Mouse (Mus musculus) MEL (cell line): ENCODE data around the gene Gtf3c6. TPM values are rescaled to one million over a fixed set of nuclear protein-coding genes. Genes with fewer than 3 reads are reported as not detected.

Experiments used
- DNase-seq: peaks from one replicate; pipeline ENCODE4 v3.0.0; 2011; ENCODE audit warnings: low read depth, low spot score
- H3K27ac ChIP-seq: 2 replicates; pipeline ENCODE4 v1.5.1; 2012; ENCODE audit warnings: low read depth, mild to moderate bottlenecking, control low read depth, low read length, moderate library complexity; ENCODE audit not compliant: control insufficient read depth
- H3K27me3 ChIP-seq, 2 experiments: fragments of 150-350 bp in 1 of 2; sonication (generic) in 1 of 2; 2 replicates each; pipeline ENCODE4 v1.6.1; 2012; ENCODE audit warnings: low read length in 2 of 2, mild to moderate bottlenecking in 2 of 2, improper control_type of control experiment in 1 of 2, moderate library complexity in 1 of 2; ENCODE audit not compliant: insufficient read depth in 2 of 2, control insufficient read depth in 1 of 2
- H3K36me3 ChIP-seq, 2 experiments: 2 replicates each; pipeline ENCODE4 v1.6.1; 2012 to 2014; ENCODE audit warnings: low read length in 2 of 2, improper control_type of control experiment in 1 of 2, inconsistent platforms in 1 of 2, mild to moderate bottlenecking in 1 of 2; ENCODE audit not compliant: insufficient read depth in 2 of 2, control insufficient read depth in 1 of 2
- H3K4me1 ChIP-seq, 2 experiments: fragments of 150-350 bp in 1 of 2; sonication (generic) in 1 of 2; 2 replicates each; pipeline ENCODE4 v1.6.1; 2012; ENCODE audit warnings: low read length in 2 of 2, improper control_type of control experiment in 1 of 2, mild to moderate bottlenecking in 1 of 2; ENCODE audit not compliant: insufficient read depth in 2 of 2, control insufficient read depth in 1 of 2
- H3K4me3 ChIP-seq, 2 experiments: fragments of 150-350 bp in 1 of 2; sonication (generic) in 1 of 2; 2 replicates each; pipeline ENCODE4 v1.5.1; 2012; ENCODE audit warnings: low read depth in 2 of 2, low read length in 2 of 2, mild to moderate bottlenecking in 2 of 2, moderate library complexity in 2 of 2, control low read depth in 1 of 2, improper control_type of control experiment in 1 of 2; ENCODE audit not compliant: control insufficient read depth in 1 of 2, insufficient read depth in 1 of 2
- H3K79me2 ChIP-seq: 2 replicates; pipeline ENCODE4 v1.6.1; 2012; ENCODE audit warnings: mild to moderate bottlenecking, low read length, moderate library complexity; ENCODE audit not compliant: control insufficient read depth, poor library complexity, insufficient read depth
- H3K9ac ChIP-seq: 2 replicates; pipeline ENCODE4 v1.6.1; 2012; ENCODE audit warnings: low read depth, mild to moderate bottlenecking, control low read depth, low read length, moderate library complexity; ENCODE audit not compliant: control insufficient read depth, poor library complexity, severe bottlenecking
- H3K9me3 ChIP-seq: fragments of 150-350 bp; sonication (generic); replicated peaks from 2 replicates; pipeline ENCODE4 v1.6.1; 2012; ENCODE audit warnings: mild to moderate bottlenecking, low read length, improper control_type of control experiment, moderate library complexity; ENCODE audit not compliant: insufficient read depth
- CTCF ChIP-seq, 3 experiments: IDR thresholded peaks in 2 of 3; conservative IDR thresholded peaks in 1 of 3; 2 replicates each; pipeline ENCODE4 v1.5.1; 2011 to 2012; ENCODE audit warnings: low read length in 3 of 3, low read depth in 2 of 3, mild to moderate bottlenecking in 2 of 3, improper control_type of control experiment in 1 of 3, inconsistent platforms in 1 of 3, mixed read lengths in 1 of 3, moderate library complexity in 1 of 3; ENCODE audit not compliant: control insufficient read depth in 1 of 3, insufficient read depth in 1 of 3, poor library complexity in 1 of 3, severe bottlenecking in 1 of 3
- GATA1 ChIP-seq: IDR thresholded peaks from 2 replicates; pipeline ENCODE4 v1.6.1; 2011; ENCODE audit warnings: low read depth, low read length, improper control_type of control experiment
- KAT2A ChIP-seq: conservative IDR thresholded peaks from 2 replicates; pipeline ENCODE4 v1.6.1; 2012; ENCODE audit warnings: low read depth, low read length, improper control_type of control experiment, inconsistent platforms
- MAFK ChIP-seq: IDR thresholded peaks from 2 replicates; pipeline ENCODE4 v1.6.1; 2011; ENCODE audit warnings: low read depth, mild to moderate bottlenecking, low read length, improper control_type of control experiment, borderline replicate concordance
- MEF2A ChIP-seq: IDR thresholded peaks from 2 replicates; pipeline ENCODE4 v1.6.1; 2014; ENCODE audit warnings: low read depth, mild to moderate bottlenecking, inconsistent platforms, low read length, improper control_type of control experiment; ENCODE audit not compliant: poor library complexity, insufficient replicate concordance, severe bottlenecking; ENCODE audit errors: extremely low read depth
- POLR2A ChIP-seq, 2 experiments: IDR thresholded peaks; 2 replicates each; pipeline ENCODE4 v1.6.1; 2011 to 2012; ENCODE audit warnings: low read length in 2 of 2, mild to moderate bottlenecking in 2 of 2, control low read depth in 1 of 2, improper control_type of control experiment in 1 of 2, low read depth in 1 of 2, moderate library complexity in 1 of 2; ENCODE audit not compliant: control insufficient read depth in 1 of 2, insufficient read depth in 1 of 2, poor library complexity in 1 of 2
- POLR2AphosphoS2 ChIP-seq: IDR thresholded peaks from 2 replicates; pipeline ENCODE4 v1.6.1; 2011; ENCODE audit warnings: low read length, improper control_type of control experiment
- RAD21 ChIP-seq: IDR thresholded peaks from 2 replicates; pipeline ENCODE4 v1.6.1; 2011; ENCODE audit warnings: mild to moderate bottlenecking, low read depth, low read length, improper control_type of control experiment
- TAL1 ChIP-seq: IDR thresholded peaks from 2 replicates; pipeline ENCODE4 v1.6.1; 2012; ENCODE audit warnings: mild to moderate bottlenecking, inconsistent platforms, low read length, moderate library complexity, mixed read lengths
- TBP ChIP-seq: IDR thresholded peaks from 2 replicates; pipeline ENCODE4 v1.8.0; 2011; ENCODE audit warnings: low read depth, low read length, improper control_type of control experiment
- ZMIZ1 ChIP-seq: IDR thresholded peaks from 2 replicates; pipeline ENCODE4 v1.6.1; 2012; ENCODE audit warnings: low read depth, mild to moderate bottlenecking, inconsistent platforms, low read length, improper control_type of control experiment, moderate library complexity
- polyA plus RNA-seq, 2 experiments: library from polyadenylated mRNA; stranded (reverse) in 1 of 2; unstranded in 1 of 2; fragments of >175 nt in 1 of 2; fragments of >200 nt in 1 of 2; gene quantifications; 2 replicates each; pipeline versions ENCODE4 v1.2.1 to v1.2.4; 2012; ENCODE audit warnings: low replicate concordance in 2 of 2, low read depth in 1 of 2; ENCODE audit not compliant: insufficient read length in 2 of 2, insufficient read depth in 1 of 2, missing spikeins in 1 of 2
- total RNA-seq: library from RNA; depleted of rRNA; stranded (reverse); fragments of 300-350 nt; gene quantifications from 2 replicates; pipeline ENCODE4 v1.2.3, GENCODE M21; 2012

Gtf3c6 gene
- total and polyA plus RNA-seq, 3 experiments = 42.0 to 56.6 TPM; not detected in 1

DNA sequence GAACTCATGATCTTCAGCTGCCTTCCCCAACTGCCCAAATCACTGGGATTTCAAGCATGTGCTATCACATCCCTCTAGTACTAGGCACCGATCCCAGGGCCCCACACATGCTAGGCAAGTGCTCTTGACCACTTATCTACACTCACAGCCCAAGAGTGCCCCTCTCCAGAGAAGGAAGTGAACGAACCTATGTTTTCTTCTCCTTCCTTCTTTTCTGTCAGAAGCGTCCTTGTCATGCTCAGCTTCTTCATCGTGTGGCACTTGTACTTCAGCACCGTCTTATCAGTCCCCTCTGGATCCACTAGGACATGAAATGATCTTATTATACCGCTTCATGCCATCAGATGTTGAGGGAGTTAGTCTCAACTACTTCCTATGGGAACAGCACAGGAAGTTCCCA, 6.9 kb downstream of the Gtf3c6 start:
- TF ChIP-seq GATA1 (peak; percentile 62), TAL1 (peak; percentile 66), MEF2A (no peak), MAFK (no peak), TBP (peak; percentile 81)
- Histone ChIP-seq H3K4me3 (no peak overlapping the region), H3K27ac (peak overlapping the region; percentile 14; the same call in 1 of the 2 replicates), H3K4me1 (peaks cover 2 to 18% of the 10 kb centered on the region in 2 experiments), H3K36me3 (peaks cover 2 to 17% of the 10 kb centered on the region in 2 experiments; a peak in 3 of 4 replicates), H3K9ac (no peak overlapping the region), H3K9me3 (no peaks in the 10 kb centered on the region), H3K27me3 (no peaks in the 10 kb centered on the region), H3K79me2 (peaks cover 7% of the 10 kb centered on the region)
- DNase-seq = peak; percentile 76

DNA sequence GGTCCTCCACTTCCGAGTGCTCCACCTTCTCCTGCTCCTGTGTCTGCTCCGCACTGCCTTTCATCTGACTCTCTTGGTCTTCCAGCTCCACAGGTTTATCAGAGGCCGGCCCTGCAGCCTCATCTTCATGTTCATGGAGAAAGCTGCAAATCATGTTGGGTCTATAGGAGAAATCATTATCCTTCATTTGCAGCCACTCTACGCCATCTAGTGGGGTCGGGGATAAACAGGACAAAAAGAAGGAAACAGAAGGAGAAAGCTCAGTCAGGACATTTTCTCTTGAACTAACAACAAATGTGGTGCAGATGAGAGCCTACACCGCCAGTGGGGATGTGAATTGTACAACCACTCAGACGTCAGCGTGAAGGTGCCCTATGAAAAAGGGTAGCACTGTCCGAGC, 8.3 kb downstream of the Gtf3c6 start:
- Histone ChIP-seq H3K27me3 (no peaks in the 10 kb centered on the region), H3K27ac (no peak overlapping the region), H3K4me3 (no peak overlapping the region), H3K79me2 (peaks cover 17% of the 10 kb centered on the region), H3K36me3 (peaks cover 2 to 26% of the 10 kb centered on the region in 2 experiments), H3K4me1 (peaks cover 8 to 27% of the 10 kb centered on the region in 2 experiments), H3K9ac (no peak overlapping the region), H3K9me3 (no peaks in the 10 kb centered on the region)
- peak; percentile 37 for DNase-seq
- TF ChIP-seq KAT2A (no peak), CTCF (IDR thresholded peaks at IDR 0.05 in 2 of 3, conservative IDR thresholded peaks at IDR 0.05 in 1 of 3; ENCODE audit: control insufficient read depth in 1 of 3, insufficient read depth in 1 of 3, low read depth in 2 of 3, low read length in 3 of 3, poor library complexity in 1 of 3, severe bottlenecking in 1 of 3) (peak in 1 of 3 experiments; percentile 6; a peak in 1 of 6 replicates)

DNA sequence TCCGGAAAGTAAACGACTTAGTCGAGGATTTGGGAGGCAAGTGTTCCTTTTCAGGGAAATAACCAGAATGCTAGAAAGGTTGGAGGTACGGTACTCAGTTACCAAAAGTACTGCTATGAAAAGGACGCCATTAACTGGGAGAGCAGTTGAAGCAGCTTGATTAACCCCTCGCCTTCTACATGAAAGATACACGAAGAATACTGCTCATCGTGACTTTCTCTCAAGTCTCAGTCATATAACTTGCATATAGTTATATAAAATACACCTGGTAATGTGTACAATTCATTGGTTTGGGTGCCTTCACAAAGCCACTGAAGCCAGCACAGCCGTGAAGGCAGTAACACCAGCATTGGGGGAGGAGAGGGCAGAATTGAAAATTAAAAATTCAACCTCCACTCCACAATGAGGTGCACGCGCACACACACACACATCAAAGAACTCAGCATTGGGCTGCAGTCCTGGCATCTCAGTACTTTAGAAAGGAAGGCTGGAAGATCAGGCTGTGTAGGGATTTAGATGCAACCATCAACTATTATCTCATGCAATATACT, 10.7 kb downstream of the Gtf3c6 start:
- H3K27me3 ChIP-seq = no peaks in the 10 kb centered on the region
- H3K4me1 ChIP-seq = peaks cover 8 to 31% of the 10 kb centered on the region in 2 experiments
- no peak for DNase-seq
- H3K36me3 ChIP-seq = peaks cover 10 to 38% of the 10 kb centered on the region in 2 experiments
- peak overlapping the region; percentile 72 for H3K9ac ChIP-seq
- H3K4me3 ChIP-seq = peak overlapping the region; percentile 67 to 96
- H3K79me2 ChIP-seq = peaks cover 28% of the 10 kb centered on the region
- TF ChIP-seq KAT2A (0 out of 2 replicates have a peak, but pooled peaks have one; percentile 0), POLR2AphosphoS2 (0 out of 2 replicates have a peak, but pooled peaks have one; percentile 21), POLR2A (IDR thresholded peaks at IDR 0.05; ENCODE audit: control insufficient read depth in 1 of 2, insufficient read depth in 1 of 2, low read depth in 1 of 2, low read length in 2 of 2, poor library complexity in 1 of 2) (0 out of 4 replicates have a peak, but pooled peaks of 1 of the 2 experiments have one; percentile 35), RAD21 (no peak), ZMIZ1 (peak; percentile 10; the same call in 1 of the 2 replicates)
- H3K27ac ChIP-seq = peak overlapping the region; percentile 40
- no peaks in the 10 kb centered on the region for H3K9me3 ChIP-seq
